Mouse (Mus musculus): ENCODE data around the gene Fbxl15. TPM values are rescaled to one million over a fixed set of nuclear protein-coding genes. Genes with fewer than 3 reads are reported as not detected.

Gene Fbxl15
- polyA plus RNA-seq, 1 experiment from 2014 or later = 11.8 TPM

DNA sequence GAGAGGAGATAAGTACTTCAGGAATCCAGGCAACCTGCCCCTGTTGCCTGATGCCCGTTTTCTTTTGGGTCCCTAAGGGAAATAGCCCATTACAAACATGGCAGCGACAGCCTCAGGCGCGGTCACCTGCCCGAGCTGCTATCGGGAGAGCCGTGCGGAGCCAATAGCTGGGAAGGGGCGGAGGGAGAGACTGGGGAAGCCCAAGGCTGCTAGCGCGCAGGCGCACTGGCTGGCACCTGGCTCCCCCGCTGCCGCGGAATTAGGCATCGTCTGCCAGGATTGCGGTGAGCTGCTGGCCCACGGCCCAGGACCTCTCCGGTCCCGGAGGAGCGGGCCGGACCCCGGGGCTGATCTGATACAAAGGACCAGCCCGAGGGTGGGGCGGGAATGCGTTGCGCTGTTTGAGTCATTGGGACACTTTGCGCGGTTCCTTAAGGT is 28.7 kb downstream of the Fbxl15 start:
- under 1% methylated on average over 29 of the region's 29 CpGs for WGBS
- Histone ChIP-seq H3K9ac (ENCODE audit: low read length) (peak overlapping the region; percentile 65), H3K4me1 (ENCODE audit: control insufficient read depth in 2 of 2, insufficient read depth in 2 of 2, low read length in 2 of 2) (peaks cover 2 to 4% of the 10 kb centered on the region in 2 experiments; a peak in 1 of 4 replicates), H3K4me3 (ENCODE audit: control insufficient read depth in 1 of 2, insufficient read depth in 1 of 2, low read depth in 1 of 2, low read length in 2 of 2) (peak overlapping the region; percentile 50 to 52), H3K36me3 (ENCODE audit: control insufficient read depth, insufficient read depth, low read length) (no peaks in the 10 kb centered on the region), H3K27me3 (ENCODE audit: control insufficient read depth, insufficient read depth, low read length) (peaks cover 22% of the 10 kb centered on the region), H3K4me2 (ENCODE audit: low read length) (peak overlapping the region; percentile 79), H3K27ac (replicated peaks in 1 of 2; ENCODE audit: control insufficient read depth in 1 of 2, insufficient read depth in 1 of 2, low read depth in 2 of 2, low read length in 2 of 2) (no peak overlapping the region), H3K9me3 (ENCODE audit: control insufficient read depth, low read length) (no peaks in the 10 kb centered on the region)
- peak; percentile 75 for ATAC-seq (ENCODE audit: insufficient number of reproducible peaks, insufficient read depth, low FRiP score, low read depth)

DNA sequence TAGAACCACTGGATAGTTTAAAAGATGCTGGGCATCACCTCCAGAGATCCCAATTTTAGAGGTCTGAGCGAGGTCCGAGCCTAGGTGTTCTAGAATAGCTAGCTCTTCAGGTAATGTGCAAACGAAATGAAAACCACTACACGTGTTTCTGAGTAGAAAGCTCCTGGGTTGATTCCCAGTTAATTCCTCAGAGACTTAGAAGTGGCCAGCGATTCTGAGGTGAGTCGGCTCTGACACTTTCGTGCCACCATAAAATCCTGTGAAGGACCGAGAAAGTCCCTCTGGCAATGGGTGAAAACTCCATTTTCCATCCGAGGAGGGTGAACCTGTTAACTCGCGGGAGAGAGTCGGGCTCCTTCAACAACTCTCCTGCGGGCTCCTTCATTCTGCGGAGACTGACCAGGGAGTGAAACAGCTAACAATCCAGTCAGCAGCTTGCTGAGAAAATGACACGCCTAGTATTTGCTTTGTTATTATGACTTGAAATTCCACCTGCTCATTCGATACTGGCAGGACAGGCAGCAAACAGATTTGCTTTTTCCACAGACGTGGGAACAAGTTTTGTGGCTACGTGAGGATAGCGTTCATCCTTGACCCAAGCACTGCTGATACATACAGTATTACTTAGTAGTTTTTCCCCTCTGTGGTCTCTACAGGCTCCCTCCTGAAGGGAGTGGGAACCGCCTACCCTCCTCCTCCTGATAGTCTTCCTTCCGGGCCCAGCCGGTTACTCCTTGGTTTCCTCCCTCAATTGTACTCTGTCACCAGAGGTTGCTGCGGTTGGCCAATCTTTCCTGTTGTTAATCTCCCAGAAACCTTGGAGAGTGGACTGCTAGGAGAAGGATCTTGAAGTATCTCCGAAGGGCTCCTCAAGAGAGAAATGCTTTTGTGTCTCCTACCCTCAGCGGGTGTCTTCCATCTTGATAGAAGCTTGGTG is 29.6 kb downstream of the Fbxl15 start:
- Histone ChIP-seq H3K4me3 (ENCODE audit: control insufficient read depth in 1 of 2, insufficient read depth in 1 of 2, low read depth in 1 of 2, low read length in 2 of 2) (peak overlapping the region; percentile 50 to 52; a peak in 3 of 4 replicates), H3K27me3 (ENCODE audit: control insufficient read depth, insufficient read depth, low read length) (peaks cover 22% of the 10 kb centered on the region), H3K9me3 (ENCODE audit: control insufficient read depth, low read length) (no peaks in the 10 kb centered on the region), H3K27ac (replicated peaks in 1 of 2; ENCODE audit: control insufficient read depth in 1 of 2, insufficient read depth in 1 of 2, low read depth in 2 of 2, low read length in 2 of 2) (peak overlapping the region; percentile 18 to 62; a peak in 3 of 4 replicates), H3K4me2 (ENCODE audit: low read length) (peak overlapping the region; percentile 79), H3K9ac (ENCODE audit: low read length) (peak overlapping the region; percentile 65), H3K36me3 (ENCODE audit: control insufficient read depth, insufficient read depth, low read length) (no peaks in the 10 kb centered on the region), H3K4me1 (ENCODE audit: control insufficient read depth in 2 of 2, insufficient read depth in 2 of 2, low read length in 2 of 2) (peaks cover 2 to 4% of the 10 kb centered on the region in 2 experiments; a peak in 1 of 4 replicates)
- ATAC-seq (ENCODE audit: insufficient number of reproducible peaks, insufficient read depth, low FRiP score, low read depth) = no peak
- 18% methylated on average over 25 of the region's 25 CpGs for WGBS

DNA sequence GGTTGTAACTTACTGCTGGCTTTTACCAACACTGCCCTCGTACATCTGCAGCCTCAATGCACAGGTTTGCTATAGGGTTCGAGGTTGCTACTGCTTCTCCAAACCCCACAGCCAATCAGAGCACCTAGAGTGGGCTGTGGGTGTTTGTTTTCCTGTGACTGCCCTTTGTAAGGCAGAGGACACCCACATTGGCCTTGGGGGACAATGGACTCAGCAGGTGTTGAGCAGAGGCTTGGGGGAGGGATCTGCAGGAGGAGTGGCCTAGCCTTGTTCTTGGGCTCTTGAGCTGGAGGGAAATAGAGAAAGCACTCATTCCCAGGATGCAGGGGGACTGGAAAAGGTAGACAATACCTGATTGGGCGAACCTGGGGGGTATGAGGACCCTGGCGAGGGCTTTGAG is 30.4 kb downstream of the Fbxl15 start:
- no peak for ATAC-seq (ENCODE audit: insufficient number of reproducible peaks, insufficient read depth, low FRiP score, low read depth)

DNA sequence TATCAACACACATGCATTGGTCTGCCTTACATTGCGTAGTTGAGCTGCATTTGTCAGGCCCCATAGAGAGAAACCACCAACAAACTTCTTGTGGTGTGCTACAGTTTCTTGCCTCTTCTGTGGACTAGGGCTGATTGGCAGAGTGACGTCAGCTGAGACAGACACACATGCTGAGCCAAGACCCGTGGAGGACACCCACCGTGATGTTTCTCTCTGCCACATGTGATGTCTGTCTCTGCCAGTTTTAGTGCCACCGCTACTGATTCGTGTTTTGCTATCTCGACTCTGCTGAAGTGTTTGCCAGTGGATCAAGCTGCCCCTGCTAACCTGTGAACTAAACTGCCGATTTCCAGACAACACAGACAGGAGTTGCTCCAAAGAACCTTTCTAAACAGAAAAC is 34.1 kb downstream of the Fbxl15 start:
- H3K9ac ChIP-seq (ENCODE audit: low read length) = no peak overlapping the region
- no peaks in the 10 kb centered on the region for H3K36me3 ChIP-seq (ENCODE audit: control insufficient read depth, insufficient read depth, low read length)
- WGBS = 75% methylated on average over 8 of the region's 8 CpGs
- peaks cover 0 to 4% of the 10 kb centered on the region in 2 experiments; a peak in 1 of 4 replicates for H3K4me1 ChIP-seq (ENCODE audit: control insufficient read depth in 2 of 2, insufficient read depth in 2 of 2, low read length in 2 of 2)
- peaks cover 15% of the 10 kb centered on the region for H3K27me3 ChIP-seq (ENCODE audit: control insufficient read depth, insufficient read depth, low read length)
- no peaks in the 10 kb centered on the region for H3K9me3 ChIP-seq (ENCODE audit: control insufficient read depth, low read length)
- H3K4me2 ChIP-seq (ENCODE audit: low read length) = no peak overlapping the region
- no peak for ATAC-seq (ENCODE audit: insufficient number of reproducible peaks, insufficient read depth, low FRiP score, low read depth)
- H3K27ac ChIP-seq (replicated peaks in 1 of 2; ENCODE audit: control insufficient read depth in 1 of 2, insufficient read depth in 1 of 2, low read depth in 2 of 2, low read length in 2 of 2) = no peak overlapping the region
- no peak overlapping the region for H3K4me3 ChIP-seq (ENCODE audit: control insufficient read depth in 1 of 2, insufficient read depth in 1 of 2, low read depth in 1 of 2, low read length in 2 of 2)

More for the DNA sequence above, 30.4 kb downstream of the Fbxl15 start:
- H3K27me3 ChIP-seq (ENCODE audit: control insufficient read depth, insufficient read depth, low read length) = peaks cover 18% of the 10 kb centered on the region
- peak overlapping the region; percentile 79; the same call in 1 of the 2 replicates for H3K4me2 ChIP-seq (ENCODE audit: low read length)
- no peaks in the 10 kb centered on the region for H3K9me3 ChIP-seq (ENCODE audit: control insufficient read depth, low read length)
- H3K27ac ChIP-seq (replicated peaks in 1 of 2; ENCODE audit: control insufficient read depth in 1 of 2, insufficient read depth in 1 of 2, low read depth in 2 of 2, low read length in 2 of 2) = 0 out of 4 replicates have a peak overlapping the region, but pooled peaks have one; percentile 18 to 62
- H3K9ac ChIP-seq (ENCODE audit: low read length) = no peak overlapping the region
- no peaks in the 10 kb centered on the region for H3K36me3 ChIP-seq (ENCODE audit: control insufficient read depth, insufficient read depth, low read length)
- no peak overlapping the region for H3K4me3 ChIP-seq (ENCODE audit: control insufficient read depth in 1 of 2, insufficient read depth in 1 of 2, low read depth in 1 of 2, low read length in 2 of 2)
- 56% methylated on average over 4 of the region's 4 CpGs for WGBS
- H3K4me1 ChIP-seq (ENCODE audit: control insufficient read depth in 2 of 2, insufficient read depth in 2 of 2, low read length in 2 of 2) = peaks cover 2 to 4% of the 10 kb centered on the region in 2 experiments; a peak in 1 of 4 replicates

DNA sequence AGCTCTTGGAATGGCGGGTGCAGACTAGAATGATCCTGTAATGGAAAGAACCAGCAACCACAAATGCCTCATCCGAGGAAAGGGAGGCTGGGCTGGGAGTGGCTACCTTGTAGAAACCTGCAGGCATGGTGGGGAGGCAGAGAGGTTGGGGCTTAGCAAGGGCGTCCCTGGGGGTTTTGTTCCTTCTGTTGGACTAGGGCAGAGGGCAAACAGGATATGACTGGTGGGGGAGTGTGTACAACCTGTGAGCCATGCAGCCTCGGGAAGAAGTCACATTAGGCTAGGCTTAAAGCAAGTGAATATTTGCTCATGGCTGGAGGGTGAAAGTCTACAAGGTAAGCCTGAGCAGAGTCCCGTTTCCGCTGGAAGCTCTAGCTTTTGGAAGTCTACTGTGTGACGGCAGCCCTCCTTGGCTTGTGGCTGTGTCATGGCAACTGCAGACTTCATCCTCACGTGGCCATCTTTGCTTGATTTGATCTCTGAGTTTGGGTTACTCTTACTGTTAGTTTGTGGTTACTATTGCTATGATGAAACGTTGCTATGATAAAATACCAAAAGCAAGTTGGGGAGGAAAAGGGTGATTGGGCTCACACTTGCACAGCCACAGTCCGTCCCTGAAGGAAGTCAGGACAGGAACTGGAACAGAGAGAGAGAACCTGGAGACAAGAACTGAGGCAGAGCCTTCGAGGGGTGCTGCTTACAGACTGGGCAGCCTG is 35.5 kb downstream of the Fbxl15 start:
- Histone ChIP-seq H3K9me3 (ENCODE audit: control insufficient read depth, low read length) (no peaks in the 10 kb centered on the region), H3K4me1 (ENCODE audit: control insufficient read depth in 2 of 2, insufficient read depth in 2 of 2, low read length in 2 of 2) (no peaks in the 10 kb centered on the region), H3K4me2 (ENCODE audit: low read length) (no peak overlapping the region), H3K27ac (replicated peaks in 1 of 2; ENCODE audit: control insufficient read depth in 1 of 2, insufficient read depth in 1 of 2, low read depth in 2 of 2, low read length in 2 of 2) (no peak overlapping the region), H3K27me3 (ENCODE audit: control insufficient read depth, insufficient read depth, low read length) (peaks cover 2% of the 10 kb centered on the region), H3K9ac (ENCODE audit: low read length) (no peak overlapping the region), H3K36me3 (ENCODE audit: control insufficient read depth, insufficient read depth, low read length) (no peaks in the 10 kb centered on the region), H3K4me3 (ENCODE audit: control insufficient read depth in 1 of 2, insufficient read depth in 1 of 2, low read depth in 1 of 2, low read length in 2 of 2) (no peak overlapping the region)
- 77% methylated on average over 11 of the region's 11 CpGs for WGBS
- no peak for ATAC-seq (ENCODE audit: insufficient number of reproducible peaks, insufficient read depth, low FRiP score, low read depth)

GRCm38 (mm10) chr19:46367798-46368590 is 40.0 kb downstream of the Fbxl15 start:
- no peaks in the 10 kb centered on the region for H3K36me3 ChIP-seq (ENCODE audit: control insufficient read depth, insufficient read depth, low read length)
- no peak overlapping the region for H3K4me2 ChIP-seq (ENCODE audit: low read length)
- ATAC-seq (ENCODE audit: insufficient number of reproducible peaks, insufficient read depth, low FRiP score, low read depth) = no peak
- H3K4me3 ChIP-seq (ENCODE audit: control insufficient read depth in 1 of 2, insufficient read depth in 1 of 2, low read depth in 1 of 2, low read length in 2 of 2) = no peak overlapping the region
- H3K9ac ChIP-seq (ENCODE audit: low read length) = no peak overlapping the region
- WGBS = 78% methylated on average over 22 of the region's 23 CpGs
- no peaks in the 10 kb centered on the region for H3K27me3 ChIP-seq (ENCODE audit: control insufficient read depth, insufficient read depth, low read length)
- H3K27ac ChIP-seq (replicated peaks in 1 of 2; ENCODE audit: control insufficient read depth in 1 of 2, insufficient read depth in 1 of 2, low read depth in 2 of 2, low read length in 2 of 2) = no peak overlapping the region
- 0 out of 4 replicates have a peak, but pooled peaks cover 0 to 2% of the 10 kb centered on the region in 2 experiments for H3K4me1 ChIP-seq (ENCODE audit: control insufficient read depth in 2 of 2, insufficient read depth in 2 of 2, low read length in 2 of 2)
- no peaks in the 10 kb centered on the region for H3K9me3 ChIP-seq (ENCODE audit: control insufficient read depth, low read length)

GRCm38 (mm10) chr19:46369204-46369603 is 41.2 kb downstream of the Fbxl15 start:
- no peak overlapping the region for H3K27ac ChIP-seq (replicated peaks in 1 of 2; ENCODE audit: control insufficient read depth in 1 of 2, insufficient read depth in 1 of 2, low read depth in 2 of 2, low read length in 2 of 2)
- no peaks in the 10 kb centered on the region for H3K27me3 ChIP-seq (ENCODE audit: control insufficient read depth, insufficient read depth, low read length)
- H3K4me3 ChIP-seq (ENCODE audit: control insufficient read depth in 1 of 2, insufficient read depth in 1 of 2, low read depth in 1 of 2, low read length in 2 of 2) = no peak overlapping the region
- H3K36me3 ChIP-seq (ENCODE audit: control insufficient read depth, insufficient read depth, low read length) = no peaks in the 10 kb centered on the region
- no peak overlapping the region for H3K4me2 ChIP-seq (ENCODE audit: low read length)
- 3% methylated on average over 4 of the region's 4 CpGs for WGBS
- H3K9me3 ChIP-seq (ENCODE audit: control insufficient read depth, low read length) = no peaks in the 10 kb centered on the region
- ATAC-seq (ENCODE audit: insufficient number of reproducible peaks, insufficient read depth, low FRiP score, low read depth) = no peak
- no peak overlapping the region for H3K9ac ChIP-seq (ENCODE audit: low read length)
- H3K4me1 ChIP-seq (ENCODE audit: control insufficient read depth in 2 of 2, insufficient read depth in 2 of 2, low read length in 2 of 2) = 0 out of 4 replicates have a peak, but pooled peaks cover 0 to 2% of the 10 kb centered on the region in 2 experiments
